Comparison of ENCODE assay signal across 29 mouse cellular contexts in the genomic region with DNA sequence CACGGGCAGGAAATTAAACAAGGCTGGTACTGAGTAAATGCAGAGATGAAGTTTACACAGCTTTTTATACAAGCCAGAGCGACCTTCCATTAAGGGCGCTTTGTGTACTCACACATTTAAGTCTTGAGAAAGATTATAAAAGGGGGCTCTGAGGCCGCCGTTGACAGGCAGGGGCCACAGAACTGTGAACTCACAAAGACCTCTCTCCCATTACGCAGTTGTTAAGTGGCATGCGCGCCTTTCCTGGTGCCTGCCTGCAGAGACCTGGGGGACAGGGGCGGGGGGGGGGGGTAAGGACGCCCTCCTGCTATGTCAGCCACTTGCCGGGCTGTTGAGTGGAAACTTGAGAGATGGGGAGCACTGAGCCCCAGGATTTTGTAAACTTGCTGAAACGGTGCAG. TPM values are rescaled to one million over a fixed set of nuclear protein-coding genes. Genes with fewer than 3 reads are reported as not detected.
DNase-seq lines count a peak whose midpoint lies in the region; ATAC-seq and TF ChIP-seq lines count a peak whose summit lies in the region.
"Had no signal": no experiment of that assay in that cellular context is flagged by ENCODE, and none has a peak within 500 bp of the region (broad histone marks: within the 10 kb centered on the region; RNA-seq: fewer than 3 reads in every experiment).

No protein-coding gene starts in this region.

- no peak overlapping the region for H3K9ac ChIP-seq in embryonic facial prominence, embryonic 12.5 days
- H3K9ac ChIP-seq in lung, embryonic 14.5 days: no peak overlapping the region
- no peak overlapping the region for H3K9ac ChIP-seq in lung, postnatal 0 days (replicated peaks; ENCODE audit: low read depth)
- no peak overlapping the region for H3K9ac ChIP-seq in stomach, postnatal 0 days (ENCODE audit: low read length)
- H3K9ac ChIP-seq: embryonic facial prominence, embryonic 15.5 days; forebrain, embryonic 12.5 days; forebrain, embryonic 15.5 days; heart, embryonic 12.5 days; heart, embryonic 15.5 days; hindbrain, embryonic 13.5 days had no signal

- peaks cover 24% of the 10 kb centered on the region for H3K4me1 ChIP-seq in embryonic facial prominence, embryonic 12.5 days
- H3K4me1 ChIP-seq in embryonic facial prominence, embryonic 10.5 days: peaks cover 24% of the 10 kb centered on the region
- peaks cover 8% of the 10 kb centered on the region for H3K4me1 ChIP-seq in lung, embryonic 14.5 days (ENCODE audit: insufficient read depth)
- peaks cover 22% of the 10 kb centered on the region; the same call in 1 of the 2 replicates for H3K4me1 ChIP-seq in lung, postnatal 0 days (ENCODE audit: insufficient read depth, low read depth, low read length)
- H3K4me1 ChIP-seq in stomach, postnatal 0 days (replicated peaks; ENCODE audit: control insufficient read depth, insufficient read depth): peaks cover 4% of the 10 kb centered on the region; the same call in 1 of the 2 replicates

- no peak for DNase-seq in embryonic facial prominence, embryonic 10.5 days (ENCODE audit: low spot score)
- DNase-seq in lung, embryonic 14.5 days: peak; percentile 60
- DNase-seq in lung, postnatal 10 days: no peak
- no peak for DNase-seq in lung, postnatal 0 days (ENCODE audit: low spot score)
- no peak for DNase-seq in lung, postnatal 36 days
- peak; percentile 47 for DNase-seq in stomach, postnatal 0 days (ENCODE audit: low spot score)
- no peak for DNase-seq in thymus, postnatal 36 days
- DNase-seq: adrenal gland, adult 8-10 months; adrenal gland, postnatal 25 days; cerebellum, adult 11-12 months; cerebellum, adult 8-10 months; cerebellum, postnatal 10 days; cerebellum, postnatal 36 days; embryo, embryonic 11 days; gastrocnemius, postnatal 10 days; gastrocnemius, postnatal 36 days; heart, postnatal 10 days; heart, postnatal 36 days had no signal

- no peaks in the 10 kb centered on the region for H3K9me3 ChIP-seq in embryonic facial prominence, embryonic 12.5 days
- H3K9me3 ChIP-seq in embryonic facial prominence, embryonic 10.5 days: no peaks in the 10 kb centered on the region
- H3K9me3 ChIP-seq in lung, embryonic 14.5 days (ENCODE audit: low read depth, low read length): no peaks in the 10 kb centered on the region
- H3K9me3 ChIP-seq in lung, postnatal 0 days (ENCODE audit: low read length): no peaks in the 10 kb centered on the region
- no peaks in the 10 kb centered on the region for H3K9me3 ChIP-seq in stomach, postnatal 0 days (ENCODE audit: control insufficient read depth, low read length)
- H3K9me3 ChIP-seq: embryonic facial prominence, embryonic 15.5 days; forebrain, embryonic 12.5 days; forebrain, embryonic 15.5 days; heart, embryonic 12.5 days; heart, embryonic 15.5 days; hindbrain, embryonic 10.5 days; hindbrain, embryonic 13.5 days had no signal

- no peaks in the 10 kb centered on the region for H3K36me3 ChIP-seq in embryonic facial prominence, embryonic 12.5 days
- no peaks in the 10 kb centered on the region for H3K36me3 ChIP-seq in embryonic facial prominence, embryonic 10.5 days (replicated peaks)
- no peaks in the 10 kb centered on the region for H3K36me3 ChIP-seq in lung, embryonic 14.5 days (ENCODE audit: insufficient read depth)
- H3K36me3 ChIP-seq in lung, postnatal 0 days (ENCODE audit: insufficient read depth, low read length): no peaks in the 10 kb centered on the region
- H3K36me3 ChIP-seq in stomach, postnatal 0 days (ENCODE audit: control insufficient read depth, insufficient read depth, low read length): no peaks in the 10 kb centered on the region
- H3K36me3 ChIP-seq: embryonic facial prominence, embryonic 15.5 days; forebrain, embryonic 12.5 days; forebrain, embryonic 15.5 days; heart, embryonic 12.5 days; heart, embryonic 15.5 days; hindbrain, embryonic 10.5 days; hindbrain, embryonic 13.5 days had no signal

- H3K4me3 ChIP-seq in embryonic facial prominence, embryonic 12.5 days: no peak overlapping the region
- no peak overlapping the region for H3K4me3 ChIP-seq in embryonic facial prominence, embryonic 10.5 days
- H3K4me3 ChIP-seq in lung, embryonic 14.5 days (ENCODE audit: low read depth, low read length): no peak overlapping the region
- no peak overlapping the region for H3K4me3 ChIP-seq in lung, postnatal 0 days (ENCODE audit: low read depth, low read length)
- no peak overlapping the region for H3K4me3 ChIP-seq in stomach, postnatal 0 days (ENCODE audit: low read depth, low read length)
- H3K4me3 ChIP-seq: embryonic facial prominence, embryonic 15.5 days; erythroblast, embryonic 14.5 days; forebrain, embryonic 12.5 days; forebrain, embryonic 15.5 days; heart, embryonic 12.5 days; heart, embryonic 15.5 days; hindbrain, embryonic 10.5 days; hindbrain, embryonic 13.5 days had no signal

- H3K27me3 ChIP-seq in embryonic facial prominence, embryonic 12.5 days: peaks cover 37% of the 10 kb centered on the region
- peaks cover 75% of the 10 kb centered on the region for H3K27me3 ChIP-seq in embryonic facial prominence, embryonic 10.5 days (replicated peaks; ENCODE audit: low read depth, poor library complexity, severe bottlenecking)
- peaks cover 23% of the 10 kb centered on the region for H3K27me3 ChIP-seq in lung, embryonic 14.5 days (ENCODE audit: insufficient read depth, low read length)
- peaks cover 20% of the 10 kb centered on the region for H3K27me3 ChIP-seq in lung, postnatal 0 days (replicated peaks; ENCODE audit: insufficient read depth, low read length)
- H3K27me3 ChIP-seq in stomach, postnatal 0 days (ENCODE audit: control insufficient read depth, insufficient read depth, low read length): peaks cover 5% of the 10 kb centered on the region; the same call in 1 of the 2 replicates

- no peak for TF ChIP-seq EP300 in lung, postnatal 0 days (IDR thresholded peaks at IDR 0.05)
- TF ChIP-seq EP300 in stomach, postnatal 0 days (optimal IDR thresholded peaks at IDR 0.05): no peak

- no peak for TF ChIP-seq CTCF in lung, embryonic 14.5 days (IDR thresholded peaks at IDR 0.05; ENCODE audit: low read depth)
- no peak for TF ChIP-seq CTCF in lung, postnatal 0 days (IDR thresholded peaks at IDR 0.05)
- no peak for TF ChIP-seq CTCF in stomach, postnatal 0 days (IDR thresholded peaks at IDR 0.05; ENCODE audit: low read depth)

- WGBS in embryonic facial prominence, embryonic 12.5 days: 53% methylated on average over 12 of the region's 12 CpGs
- WGBS in embryonic facial prominence, embryonic 10.5 days: 61% methylated on average over 12 of the region's 12 CpGs
- WGBS in lung, embryonic 14.5 days: 36% methylated on average over 12 of the region's 12 CpGs
- WGBS in lung, postnatal 0 days: 36% methylated on average over 12 of the region's 12 CpGs
- WGBS in stomach, postnatal 0 days: 28% methylated on average over 11 of the region's 12 CpGs

- 0 out of 2 replicates have a peak overlapping the region, but pooled peaks have one; percentile 7 for H3K4me2 ChIP-seq in embryonic facial prominence, embryonic 12.5 days (replicated peaks)
- H3K4me2 ChIP-seq in lung, embryonic 14.5 days: peak overlapping the region; percentile 41; the same call in 1 of the 2 replicates
- peak overlapping the region; percentile 32; the same call in 1 of the 2 replicates for H3K4me2 ChIP-seq in lung, postnatal 0 days (replicated peaks; ENCODE audit: low read depth, low read length)
- H3K4me2 ChIP-seq in stomach, postnatal 0 days (replicated peaks; ENCODE audit: low read depth): 0 out of 2 replicates have a peak overlapping the region, but pooled peaks have one; percentile 15
- H3K4me2 ChIP-seq: embryonic facial prominence, embryonic 15.5 days; forebrain, embryonic 12.5 days; forebrain, embryonic 15.5 days; heart, embryonic 12.5 days; heart, embryonic 15.5 days; hindbrain, embryonic 13.5 days had no signal

- H3K27ac ChIP-seq in embryonic facial prominence, embryonic 12.5 days: no peak overlapping the region
- no peak overlapping the region for H3K27ac ChIP-seq in embryonic facial prominence, embryonic 10.5 days (replicated peaks)
- H3K27ac ChIP-seq in lung, embryonic 14.5 days (ENCODE audit: low read depth): peak overlapping the region; percentile 71
- no peak overlapping the region for H3K27ac ChIP-seq in lung, postnatal 0 days (ENCODE audit: low read length)
- no peak overlapping the region for H3K27ac ChIP-seq in stomach, postnatal 0 days (replicated peaks)
- H3K27ac ChIP-seq: embryonic facial prominence, embryonic 15.5 days; forebrain, embryonic 12.5 days; forebrain, embryonic 15.5 days; heart, embryonic 15.5 days; hindbrain, embryonic 10.5 days; hindbrain, embryonic 13.5 days had no signal

- ATAC-seq in embryonic facial prominence, embryonic 12.5 days (ENCODE audit: insufficient number of reproducible peaks, insufficient read depth, low FRiP score, low TSS enrichment): no peak
- peak; percentile 57 for ATAC-seq in lung, embryonic 14.5 days (ENCODE audit: insufficient read depth)
- ATAC-seq in lung, postnatal 0 days: no peak
- no peak for ATAC-seq in stomach, postnatal 0 days (ENCODE audit: low FRiP score, low TSS enrichment)
- ATAC-seq: activated CD4-positive, CD25-positive, alpha-beta regulatory T cell, adult 4 months; forebrain, embryonic 15.5 days; hindbrain, embryonic 16.5 days had no signal

RNA-seq across cellular contexts. Expression of gene Gm45623, which starts 3.6 kb away (rescaled TPM):
- 0.46 and 0.47 TPM in 2 replicates for polyA plus RNA-seq in embryonic facial prominence, embryonic 12.5 days (2016; fragmentation: Nextera tagmentation; extraction: Ambion mirVana)
- polyA plus RNA-seq in embryonic facial prominence, embryonic 10.5 days (2016; fragmentation: Nextera tagmentation; extraction: Ambion mirVana): 0.24 and 0.26 TPM in 2 replicates
- 4.6 and 5.0 TPM in 2 replicates for polyA plus RNA-seq in lung, embryonic 14.5 days (2014; fragmentation: Nextera tagmentation; extraction: Ambion mirVana)
- polyA plus RNA-seq in lung, postnatal 0 days (2015; fragmentation: Nextera tagmentation; extraction: Ambion mirVana): 0.44 and 0.55 TPM in 2 replicates
- polyA plus RNA-seq in stomach, postnatal 0 days (2015; fragmentation: Nextera tagmentation; extraction: Ambion mirVana): 0.97 and 1.5 TPM in 2 replicates
- polyA plus RNA-seq: activated CD4-positive, CD25-positive, alpha-beta regulatory T cell, adult 4 months; erythroblast, embryonic 14.5 days; heart, embryonic 15.5 days; hindbrain, embryonic 10.5 days had no signal

RNA-seq across cellular contexts. Expression of gene Smad5, which starts 54.4 kb away (rescaled TPM):
- 46.0 and 46.3 TPM in 2 replicates for polyA plus RNA-seq in embryonic facial prominence, embryonic 12.5 days (2016; fragmentation: Nextera tagmentation; extraction: Ambion mirVana)
- 41.7 and 44.3 TPM in 2 replicates for polyA plus RNA-seq in embryonic facial prominence, embryonic 10.5 days (2016; fragmentation: Nextera tagmentation; extraction: Ambion mirVana)
- polyA plus RNA-seq in lung, embryonic 14.5 days (2014; fragmentation: Nextera tagmentation; extraction: Ambion mirVana): 59.2 and 62.0 TPM in 2 replicates
- 16.6 and 16.9 TPM in 2 replicates for polyA plus RNA-seq in lung, postnatal 0 days (2015; fragmentation: Nextera tagmentation; extraction: Ambion mirVana)
- polyA plus RNA-seq in stomach, postnatal 0 days (2015; fragmentation: Nextera tagmentation; extraction: Ambion mirVana): 9.4 and 10.3 TPM in 2 replicates

Comparison
In these comparisons a context has a peak if more than half of its experiments do, and no peak if none do; other contexts are left out.
1. DNase-seq: peak in lung, embryonic 14.5 days (single experiment) and stomach, postnatal 0 days (single experiment); none in embryonic facial prominence, embryonic 10.5 days (single experiment), lung, postnatal 10 days (single experiment), lung, postnatal 0 days (single experiment), lung, postnatal 36 days (single experiment) and thymus, postnatal 36 days (0 of 2).
2. Peak in every context shown above with its lines, with median percentiles within 50 percentile points of each other: H3K4me2 ChIP-seq.